16 mouse cellular contexts compared by ENCODE assay signal in genomic region chr7:116963839-116964238, GRCm38 (mm10).
DNase-seq lines count a peak whose midpoint lies in the region; ATAC-seq lines count a peak whose summit lies in the region.
"Had no signal": no experiment of that assay in that cellular context is flagged by ENCODE, and none has a peak within 500 bp of the region (broad histone marks: within the 10 kb centered on the region; RNA-seq: fewer than 3 reads in every experiment).

No protein-coding gene starts in this region.

- H3K4me2 ChIP-seq in hindbrain, embryonic 14.5 days (replicated peaks), result no peak overlapping the region
- no peak overlapping the region for H3K4me2 ChIP-seq in hindbrain, embryonic 13.5 days
- H3K4me2 ChIP-seq in liver, embryonic 12.5 days, result no peak overlapping the region
- H3K4me2 ChIP-seq: forebrain, embryonic 15.5 days; heart, embryonic 13.5 days; limb, embryonic 13.5 days; midbrain, embryonic 13.5 days had no signal

- intact Hi-C loops in left cerebral cortex, postnatal 14 days (cut with DNase I), result loop anchor here (10.0 kb wide), 1 partner anchor 259 kb away; no protein-coding TSS in a partner anchor

- 81% methylated on average over 6 of the region's 6 CpGs for WGBS in hindbrain, embryonic 14.5 days
- WGBS in hindbrain, embryonic 13.5 days, result 82% methylated on average over 6 of the region's 6 CpGs
- 54% methylated on average over 6 of the region's 6 CpGs for WGBS in liver, embryonic 12.5 days (ENCODE audit: insufficient replicate concordance)

- H3K4me1 ChIP-seq in hindbrain, embryonic 14.5 days (replicated peaks; ENCODE audit: control insufficient read depth, insufficient read depth, low read length), result no peaks in the 10 kb centered on the region
- no peaks in the 10 kb centered on the region for H3K4me1 ChIP-seq in hindbrain, embryonic 13.5 days (replicated peaks)
- no peaks in the 10 kb centered on the region for H3K4me1 ChIP-seq in liver, embryonic 12.5 days
- H3K4me1 ChIP-seq: forebrain, embryonic 15.5 days; heart, embryonic 13.5 days; limb, embryonic 13.5 days; midbrain, embryonic 13.5 days had no signal

- H3K27ac ChIP-seq in hindbrain, embryonic 14.5 days, result no peak overlapping the region
- H3K27ac ChIP-seq in hindbrain, embryonic 13.5 days, result no peak overlapping the region
- no peak overlapping the region for H3K27ac ChIP-seq in liver, embryonic 12.5 days
- H3K27ac ChIP-seq: forebrain, embryonic 15.5 days; heart, embryonic 13.5 days; limb, embryonic 13.5 days; midbrain, embryonic 13.5 days had no signal

- H3K4me3 ChIP-seq in hindbrain, embryonic 14.5 days (replicated peaks; ENCODE audit: low read length), result no peak overlapping the region
- H3K4me3 ChIP-seq in hindbrain, embryonic 13.5 days, result no peak overlapping the region
- H3K4me3 ChIP-seq in liver, embryonic 12.5 days, result no peak overlapping the region
- H3K4me3 ChIP-seq: forebrain, embryonic 15.5 days; heart, embryonic 13.5 days; limb, embryonic 13.5 days; midbrain, embryonic 13.5 days had no signal

- ATAC-seq in hindbrain, embryonic 14.5 days (ENCODE audit: low FRiP score), result no peak
- ATAC-seq in hindbrain, embryonic 13.5 days (ENCODE audit: low FRiP score), result no peak
- ATAC-seq in liver, embryonic 12.5 days, result no peak
- ATAC-seq: forebrain, embryonic 15.5 days; intestine, postnatal 0 days; midbrain, embryonic 13.5 days had no signal

- no peaks in the 10 kb centered on the region for H3K9me3 ChIP-seq in hindbrain, embryonic 14.5 days (ENCODE audit: control insufficient read depth, low read length)
- no peaks in the 10 kb centered on the region for H3K9me3 ChIP-seq in hindbrain, embryonic 13.5 days
- no peaks in the 10 kb centered on the region for H3K9me3 ChIP-seq in liver, embryonic 12.5 days (replicated peaks)
- H3K9me3 ChIP-seq: forebrain, embryonic 15.5 days; heart, embryonic 13.5 days; limb, embryonic 13.5 days; midbrain, embryonic 13.5 days had no signal

- peak; percentile 19 for DNase-seq in hindbrain, embryonic 14.5 days (ENCODE audit: low spot score)
- DNase-seq in right cerebral cortex, adult 2 months (ENCODE audit: low spot score in 2 of 2), result peak; percentile 23 to 26
- DNase-seq in right cerebral cortex, postnatal 14 days, result no peak
- peak; percentile 31 to 50 for DNase-seq in left cerebral cortex, postnatal 14 days (ENCODE audit: low spot score in 2 of 2)
- DNase-seq in adrenal gland, adult 18-20 months (ENCODE audit: low spot score in 2 of 2), result no peak
- DNase-seq: adrenal gland, adult 2 months; cerebellum, adult 9-11 months; kidney, postnatal 4 days; thymus, adult 2 months had no signal

- no peak overlapping the region for H3K9ac ChIP-seq in hindbrain, embryonic 14.5 days
- no peak overlapping the region for H3K9ac ChIP-seq in hindbrain, embryonic 13.5 days
- no peak overlapping the region for H3K9ac ChIP-seq in liver, embryonic 12.5 days
- H3K9ac ChIP-seq: forebrain, embryonic 15.5 days; heart, embryonic 13.5 days; limb, embryonic 13.5 days; midbrain, embryonic 13.5 days had no signal

- no peaks in the 10 kb centered on the region for H3K36me3 ChIP-seq in hindbrain, embryonic 14.5 days (replicated peaks; ENCODE audit: control insufficient read depth, insufficient read depth)
- H3K36me3 ChIP-seq in hindbrain, embryonic 13.5 days, result no peaks in the 10 kb centered on the region
- no peaks in the 10 kb centered on the region for H3K36me3 ChIP-seq in liver, embryonic 12.5 days
- H3K36me3 ChIP-seq: forebrain, embryonic 15.5 days; heart, embryonic 13.5 days; limb, embryonic 13.5 days; midbrain, embryonic 13.5 days had no signal

- H3K27me3 ChIP-seq in hindbrain, embryonic 14.5 days (ENCODE audit: control insufficient read depth, insufficient read depth, low read length), result no peaks in the 10 kb centered on the region
- H3K27me3 ChIP-seq in hindbrain, embryonic 13.5 days, result no peaks in the 10 kb centered on the region
- H3K27me3 ChIP-seq in liver, embryonic 12.5 days (replicated peaks), result no peaks in the 10 kb centered on the region
- H3K27me3 ChIP-seq: forebrain, embryonic 15.5 days; heart, embryonic 13.5 days; limb, embryonic 13.5 days; midbrain, embryonic 13.5 days had no signal

Comparison
In these comparisons a context has a peak if more than half of its experiments do, and no peak if none do; other contexts are left out.
1. DNase-seq: peak in hindbrain, embryonic 14.5 days (single experiment), right cerebral cortex, adult 2 months (2 of 2) and left cerebral cortex, postnatal 14 days (2 of 2); none in right cerebral cortex, postnatal 14 days (single experiment) and adrenal gland, adult 18-20 months (0 of 2).